Mouse (Mus musculus) frontal cortex, postnatal 14 days (tissue): ENCODE results near the gene Gabbr2.
A peak's percentile ranks its signal among the peaks of the same experiment; 100 is the strongest.

Source experiments
- DNase-seq, 2 experiments: peaks; one replicate each; pipeline ENCODE4 v3.0.0; 2022; ENCODE audit warnings: low spot score in 2 of 2

Gene Gabbr2

GRCm38 (mm10) chr4:46766326-46766725 is 225.3 kb downstream of the Gabbr2 start:
- DNase-seq = no peak

DNA sequence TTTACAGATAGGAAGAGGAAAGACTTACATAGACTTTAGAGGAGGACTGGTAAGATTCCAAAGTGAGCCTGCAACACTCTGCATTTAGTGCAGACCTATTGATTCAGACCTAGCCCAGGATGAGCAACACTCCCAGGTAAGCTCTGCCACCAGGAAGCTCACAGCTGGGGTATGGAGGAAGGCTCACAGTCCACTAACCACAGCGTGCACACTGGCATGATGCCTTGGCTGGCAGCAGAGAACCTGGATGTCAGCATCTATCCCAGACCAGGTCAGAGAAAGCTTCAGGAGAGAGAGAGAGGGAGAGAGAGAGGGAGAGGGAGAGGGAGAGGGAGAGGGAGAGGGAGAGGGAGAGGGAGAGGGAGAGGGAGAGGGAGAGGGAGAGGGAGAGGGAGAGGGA is 231.8 kb downstream of the Gabbr2 start:
- DNase-seq = no peak

DNA sequence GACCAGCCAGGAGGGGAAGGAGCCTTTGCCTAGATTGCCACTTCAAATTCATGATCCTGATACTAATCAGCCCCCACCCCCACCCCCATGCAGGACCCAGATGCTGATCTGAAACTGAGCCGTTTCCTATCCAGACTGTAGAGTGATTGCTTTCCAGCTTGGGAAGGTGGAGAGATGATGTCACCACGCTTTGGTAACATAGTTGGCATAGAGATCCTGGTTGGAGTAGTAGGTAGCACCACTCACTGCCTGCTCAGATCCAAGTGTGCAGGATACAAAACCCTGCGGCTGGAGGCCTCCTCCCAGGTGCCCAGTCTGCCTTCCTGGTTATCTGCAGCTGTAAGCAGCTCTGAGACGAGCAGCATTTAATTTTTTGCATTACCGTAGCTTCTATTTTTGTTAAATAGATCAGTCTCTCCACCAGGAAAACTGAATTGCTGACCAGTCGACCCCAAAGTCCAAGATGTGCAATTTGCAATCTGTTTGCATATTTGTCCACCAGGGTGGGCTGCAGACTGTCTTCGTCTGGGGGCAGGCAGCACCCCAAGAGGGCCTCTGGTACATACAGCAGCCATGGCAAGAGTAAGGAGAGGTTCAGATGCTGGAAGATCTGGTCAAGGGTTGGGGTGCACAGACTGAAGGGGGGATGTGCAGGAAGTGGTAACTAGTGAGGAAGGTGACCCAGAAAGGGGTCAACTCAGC is 233.2 kb downstream of the Gabbr2 start:
- DNase-seq = no peak

DNA sequence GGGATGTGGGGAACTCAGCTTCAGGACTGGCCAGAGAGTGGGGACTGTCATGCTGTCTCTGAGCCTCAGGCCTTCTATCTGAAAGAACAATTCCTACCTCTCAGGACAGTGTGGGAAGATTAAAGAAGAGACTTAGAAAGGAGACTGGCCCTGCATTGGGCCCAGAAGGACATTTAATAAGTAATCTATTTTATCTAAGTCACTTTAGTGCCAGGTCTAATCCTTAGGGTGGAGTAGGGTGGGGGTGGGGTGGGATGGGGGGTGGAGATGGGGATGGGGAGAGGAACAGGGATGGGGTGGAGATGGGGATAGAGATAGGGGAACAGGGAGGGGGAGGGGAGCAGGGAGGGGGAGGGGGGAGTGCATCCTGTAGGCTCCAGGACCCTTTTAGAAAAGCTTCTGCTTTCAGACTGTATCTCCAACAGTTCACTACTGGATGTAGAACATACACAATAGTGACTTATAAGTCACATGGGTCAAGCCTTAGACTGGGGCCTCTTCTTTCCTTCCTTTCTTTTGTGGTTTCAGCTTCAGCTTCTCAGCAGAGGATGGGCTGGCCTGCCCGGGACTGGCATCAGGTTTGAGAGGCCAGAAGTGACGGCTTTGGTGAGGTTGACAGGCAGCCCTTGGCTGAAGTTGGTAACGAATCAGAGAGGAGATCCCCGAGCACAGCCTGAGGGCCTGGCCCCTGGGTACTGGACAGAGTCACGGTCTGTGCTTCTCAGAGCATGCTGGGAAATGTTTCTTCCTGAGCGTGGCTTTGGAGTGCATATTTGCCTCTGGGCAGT is 237.1 kb downstream of the Gabbr2 start:
- DNase-seq = no peak

DNA sequence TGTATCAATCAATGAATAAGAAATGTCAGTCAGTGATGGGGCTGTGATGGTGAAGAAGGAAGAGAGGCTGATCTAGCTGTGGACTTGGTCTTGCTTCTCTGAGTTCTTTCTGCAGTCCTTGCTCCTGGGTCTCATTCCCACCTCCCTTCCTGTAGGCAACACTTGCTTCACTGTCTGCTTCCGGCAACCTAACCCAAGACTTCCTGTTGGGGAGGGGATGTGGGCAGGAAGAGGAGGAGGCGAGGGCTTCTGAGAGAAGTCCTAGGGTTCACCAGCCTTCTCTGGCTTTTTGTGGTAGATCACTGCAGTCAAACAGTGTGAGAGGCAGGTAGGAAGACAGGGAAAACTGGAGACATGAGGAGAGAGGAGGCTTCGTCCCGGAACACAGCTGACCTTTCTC is 239.4 kb downstream of the Gabbr2 start:
- no peak for DNase-seq

DNA sequence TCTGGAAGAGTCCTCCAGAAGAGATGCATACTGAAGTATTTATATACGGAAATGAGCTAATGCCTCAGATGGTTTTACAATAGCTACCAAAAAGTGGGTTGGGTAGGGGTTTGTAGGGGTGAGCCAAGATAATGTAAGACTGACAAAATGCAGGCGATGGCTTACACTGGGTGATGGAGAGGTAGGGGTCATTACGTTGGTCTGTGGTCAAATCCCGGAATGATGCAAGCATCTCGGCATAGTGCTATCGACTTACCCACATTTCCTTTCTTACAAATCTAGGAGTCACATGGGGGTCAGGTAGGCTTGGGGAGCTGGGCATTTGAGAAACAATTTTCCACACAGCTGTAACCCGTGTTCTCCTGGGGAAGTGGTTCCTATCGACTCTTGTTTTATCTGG is 242.7 kb downstream of the Gabbr2 start:
- no peak for DNase-seq

- DNase-seq = no peak
Measured at GRCm38 (mm10) chr4:46747007-46747746, 244.5 kb downstream of the Gabbr2 start.

DNA sequence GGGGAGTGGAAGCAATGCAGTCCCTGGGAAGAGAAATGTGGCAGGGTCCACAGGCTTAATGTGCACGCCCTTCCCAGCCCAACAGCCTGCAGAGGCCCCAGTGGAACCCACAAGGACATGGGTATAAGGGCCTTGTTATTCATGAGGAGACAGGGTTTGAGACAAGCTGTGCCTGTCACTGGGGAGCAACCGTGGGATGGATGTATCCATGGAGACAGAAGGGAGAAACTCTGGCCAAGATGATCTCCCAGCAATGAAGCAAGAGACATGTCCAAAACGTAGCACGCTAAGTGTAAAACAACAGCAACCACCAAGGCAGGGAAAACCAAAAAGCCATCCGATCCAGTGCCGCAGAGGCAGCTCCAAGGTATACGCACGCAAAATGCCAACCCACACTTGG is 246.1 kb downstream of the Gabbr2 start:
- DNase-seq = no peak

GRCm38 (mm10) chr4:46744583-46745155 is 247.0 kb downstream of the Gabbr2 start:
- no peak for DNase-seq

- DNase-seq = no peak
Measured at GRCm38 (mm10) chr4:46742601-46743000, 249.1 kb downstream of the Gabbr2 start.

GRCm38 (mm10) chr4:46736910-46737511 is 254.7 kb downstream of the Gabbr2 start:
- DNase-seq = no peak

DNA sequence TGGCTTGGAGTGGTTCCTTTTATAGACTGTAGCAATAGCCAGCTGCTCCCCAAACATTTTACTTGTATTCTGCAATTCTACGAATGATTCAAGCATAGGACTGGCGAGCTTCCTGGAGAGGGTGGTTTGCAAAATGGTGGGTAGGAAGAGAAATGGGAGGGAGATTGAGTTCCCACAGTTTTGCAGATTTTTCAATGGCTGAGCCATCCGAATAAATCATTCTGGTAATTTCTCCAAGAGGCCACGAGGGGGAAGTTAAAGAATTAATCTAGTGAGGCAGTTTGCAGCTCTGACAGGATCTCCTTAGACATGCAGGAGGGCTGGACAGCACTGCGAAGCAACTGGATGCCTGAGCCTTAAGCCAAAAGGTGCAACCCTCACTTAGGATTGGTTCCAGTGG is 256.8 kb downstream of the Gabbr2 start:
- no peak for DNase-seq

- peak in 1 of 2 experiments; percentile 49 for DNase-seq
Measured at GRCm38 (mm10) chr4:46731590-46731989, 260.1 kb downstream of the Gabbr2 start.

- DNase-seq = peak in 1 of 2 experiments; percentile 58
Measured at GRCm38 (mm10) chr4:46729306-46730042, 262.2 kb downstream of the Gabbr2 start.

DNA sequence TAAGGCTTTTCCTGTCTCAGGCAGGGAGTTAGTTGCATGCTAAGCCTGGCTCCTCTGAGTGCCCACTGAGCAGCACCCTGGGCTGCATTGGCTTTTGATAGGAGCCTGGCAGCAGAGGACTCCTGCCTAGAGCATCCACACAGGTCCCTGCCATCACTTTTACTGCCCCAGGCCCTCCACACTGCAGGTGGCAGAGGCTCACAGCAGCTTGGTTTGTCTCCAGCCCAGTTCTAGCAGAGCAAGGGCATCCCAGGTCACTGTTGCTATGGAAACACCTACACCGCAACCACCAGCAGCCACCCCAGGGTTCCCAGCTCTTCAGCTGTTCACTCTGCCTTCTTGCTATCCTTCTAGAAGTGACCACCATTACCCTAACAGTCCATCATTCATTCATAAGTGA is 263.4 kb downstream of the Gabbr2 start:
- DNase-seq = peak in 1 of 2 experiments; percentile 40

GRCm38 (mm10) chr4:46727153-46727552 is 264.5 kb downstream of the Gabbr2 start:
- no peak for DNase-seq

DNA sequence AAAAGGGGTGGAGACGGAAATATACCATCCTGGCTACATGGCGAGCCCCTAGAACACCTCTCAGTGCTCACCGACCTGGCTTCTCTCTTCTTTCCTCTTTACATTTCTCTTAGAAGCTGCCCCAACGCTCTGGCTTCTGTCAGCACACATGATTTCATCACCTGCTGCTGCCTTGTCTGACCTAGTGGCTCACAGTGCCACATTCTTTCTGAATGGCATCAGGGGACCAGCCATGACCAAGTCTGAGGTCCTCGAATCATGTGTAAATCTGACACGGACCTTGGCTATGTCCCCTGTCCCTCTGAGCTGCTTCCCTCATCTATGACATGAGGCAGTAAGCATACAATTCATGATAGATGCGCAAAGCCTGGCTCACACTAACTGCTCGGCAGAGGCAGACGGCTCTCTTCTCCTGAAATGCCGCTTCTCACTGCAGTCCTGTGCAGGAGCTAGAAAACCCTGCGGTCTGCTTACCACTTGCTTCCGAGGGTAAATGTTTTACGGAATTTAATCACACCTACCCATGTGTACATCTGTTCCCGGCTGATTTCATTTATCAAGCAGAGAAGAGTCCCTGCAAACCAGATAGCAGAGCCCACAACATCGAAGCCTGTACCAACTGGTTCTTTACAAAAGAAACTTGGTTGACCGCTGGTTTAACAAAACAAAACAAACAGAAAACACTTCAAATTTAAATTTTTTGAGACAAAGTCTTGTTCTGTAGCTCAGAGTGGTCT is 270.7 kb downstream of the Gabbr2 start:
- DNase-seq = no peak

DNA sequence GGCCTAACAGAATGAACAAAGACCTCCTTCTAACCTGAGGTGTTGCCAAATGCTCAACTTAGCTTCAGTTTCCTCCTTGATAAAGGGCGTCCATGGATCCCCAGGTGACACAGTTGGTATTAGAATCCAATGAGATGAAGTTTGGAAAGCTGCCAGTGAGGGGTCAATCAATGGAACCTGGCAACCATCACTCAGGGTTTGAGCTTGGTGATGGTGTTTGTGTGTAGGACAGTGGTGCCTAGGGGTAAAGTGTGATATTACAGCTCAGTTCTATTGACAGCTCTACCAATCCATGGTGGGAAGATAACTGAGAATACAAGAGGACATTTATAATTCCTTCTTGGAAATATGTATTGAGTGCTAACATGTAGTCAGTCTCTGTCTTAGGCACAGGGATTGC is 271.6 kb downstream of the Gabbr2 start:
- DNase-seq = no peak

GRCm38 (mm10) chr4:46718624-46719023 is 273.0 kb downstream of the Gabbr2 start:
- no peak for DNase-seq

GRCm38 (mm10) chr4:46717156-46717555 is 274.5 kb downstream of the Gabbr2 start:
- DNase-seq = no peak
